Mouse (Mus musculus) midbrain, embryonic 15.5 days (tissue): Measurements from ENCODE around the gene 1700129C05Rik. TPM values are rescaled to one million over a fixed set of nuclear protein-coding genes. Genes with fewer than 3 reads are reported as not detected.

Source experiments
- polyA plus RNA-seq: library from polyadenylated mRNA; unstranded; fragments of >200 nt; fragmentation: Nextera tagmentation; extraction: Ambion mirVana; gene quantifications from 2 replicates; pipeline ENCODE4 v1.2.1, GENCODE M21; 2015

1700129C05Rik gene
- polyA plus RNA-seq, 1 experiment from 2014 or later, result not detected

Other genes starting within 250 kb of the 1700129C05Rik start
- gene Gm5142, start 35.9 kb upstream of the 1700129C05Rik start, polyA plus RNA-seq, result not detected in 2 replicates
- gene Rcbtb1, start 58.3 kb upstream of the 1700129C05Rik start, polyA plus RNA-seq, result 60.9 and 63.7 TPM in 2 replicates
- gene Gm6904, start 117.3 kb upstream of the 1700129C05Rik start, polyA plus RNA-seq, result not detected in 2 replicates
- 0.22 TPM in 1 of 2 replicates, not detected in the other for gene Phf11a, start 154.6 kb upstream of the 1700129C05Rik start, polyA plus RNA-seq
- 0.87 TPM in 1 of 2 replicates, not detected in the other for gene Phf11b, start 198.5 kb upstream of the 1700129C05Rik start, polyA plus RNA-seq
- 0.50 and 0.60 TPM in 2 replicates for gene Phf11d, start 222.6 kb upstream of the 1700129C05Rik start, polyA plus RNA-seq